Mouse (Mus musculus): ENCODE results near the gene Dlg1.

- TF ChIP-seq CTCF (conservative IDR thresholded peaks at IDR 0.05; ENCODE audit: low read length) (no peak), POU5F1 (IDR thresholded peaks at IDR 0.05; ENCODE audit: borderline replicate concordance, low read length) (no peak)
These were observed 91.2 kb downstream of the Dlg1 start for GRCm38 (mm10) chr16:31754172-31755025.

All from E14TG2a.4 (cell line).